Mouse (Mus musculus) mouse trophoblast stem cell (cell line): ENCODE data around the gene Ndufa13.

ENCODE experiments used
- in situ Hi-C, 2 experiments: fragments of 300-500 bp; cut with MseI, MboI; formaldehyde crosslinking; loops; 2 replicates in 1 of 2; 3 replicates in 1 of 2; pipeline ENCODE4 v1.15.1; 2025

Gene Ndufa13

GRCm38 (mm10) chr8:69907106-69907505 is 4.7 kb upstream of the Ndufa13 start:
- in situ Hi-C loops = no loop called here

DNA sequence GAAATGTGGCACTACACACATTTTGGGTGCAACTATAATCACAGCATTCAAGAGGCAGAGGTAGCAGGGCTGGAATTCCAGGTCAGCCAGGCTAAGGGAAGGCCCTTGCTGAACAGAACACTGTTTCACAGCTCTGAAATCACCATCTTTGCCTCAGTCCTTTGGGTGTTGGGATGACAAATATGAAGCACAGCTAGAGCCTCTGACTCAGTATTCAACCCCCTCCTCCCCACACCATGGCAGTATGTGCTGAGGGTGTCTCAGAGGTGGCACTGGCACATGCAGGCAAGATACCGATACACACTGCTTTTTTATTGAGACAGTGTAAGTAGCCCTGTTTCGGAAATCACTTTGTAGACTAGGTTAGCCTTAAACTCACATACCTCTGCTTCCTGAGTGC is 3.9 kb upstream of the Ndufa13 start:
- in situ Hi-C loops = no loop called here

GRCm38 (mm10) chr8:69904096-69904495 is 1.7 kb upstream of the Ndufa13 start:
- in situ Hi-C loops = no loop called here

DNA sequence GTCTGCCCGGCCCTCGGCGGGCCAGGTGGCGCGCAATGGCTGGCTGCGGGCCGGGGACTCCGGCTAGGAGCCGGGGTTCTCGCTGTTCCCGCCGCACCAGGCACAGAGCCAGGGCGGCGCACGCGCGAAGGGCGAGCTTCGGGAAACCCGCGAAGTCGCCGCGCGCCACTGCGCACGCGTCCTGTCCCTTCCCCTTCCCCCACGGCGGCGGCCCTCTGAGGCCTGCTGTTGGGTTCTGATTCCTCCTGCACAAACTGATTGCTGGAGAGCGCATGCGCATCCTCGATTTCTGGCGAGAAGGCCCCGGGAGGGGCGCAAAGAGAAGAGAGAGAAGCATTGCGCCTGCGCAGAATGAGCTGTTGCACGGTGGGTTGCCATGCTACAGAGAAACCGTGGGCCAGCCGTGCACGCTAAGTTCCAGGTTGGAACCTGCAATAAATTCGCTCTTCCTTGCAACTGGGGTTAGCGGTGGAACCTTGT is 745 bp upstream of the Ndufa13 start:
- in situ Hi-C loops = no loop called here

GRCm38 (mm10) chr8:69901484-69902162 is 735 bp downstream of the Ndufa13 start:
- in situ Hi-C loops = no loop called here

DNA sequence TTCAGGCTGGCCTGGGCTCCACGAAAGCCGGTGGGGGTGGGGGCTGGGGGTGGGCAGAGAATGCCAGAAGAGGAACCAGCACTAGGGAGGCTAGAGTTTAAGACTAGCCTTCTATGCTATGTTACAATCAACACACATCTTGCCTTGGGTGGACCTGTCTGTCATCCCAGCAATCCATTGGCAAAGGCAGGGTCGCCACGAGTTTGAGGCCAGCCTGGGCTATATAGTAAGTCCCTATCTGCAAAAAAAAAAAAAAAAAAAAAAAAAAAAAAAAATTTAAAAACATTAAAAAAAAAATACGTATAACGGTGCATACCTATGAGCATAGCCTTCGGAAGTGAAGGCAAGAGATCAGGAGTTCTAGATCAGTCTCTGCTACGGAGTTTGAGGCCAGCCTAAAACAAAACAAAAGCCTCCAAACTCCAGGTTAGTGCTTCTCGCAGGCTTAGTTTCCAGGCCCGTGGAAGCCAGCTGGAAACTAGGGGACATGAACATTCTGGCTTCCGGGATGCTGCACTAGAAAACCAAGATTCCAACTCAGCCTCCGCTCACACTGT is 1.4 kb downstream of the Ndufa13 start:
- in situ Hi-C loops = no loop called here

DNA sequence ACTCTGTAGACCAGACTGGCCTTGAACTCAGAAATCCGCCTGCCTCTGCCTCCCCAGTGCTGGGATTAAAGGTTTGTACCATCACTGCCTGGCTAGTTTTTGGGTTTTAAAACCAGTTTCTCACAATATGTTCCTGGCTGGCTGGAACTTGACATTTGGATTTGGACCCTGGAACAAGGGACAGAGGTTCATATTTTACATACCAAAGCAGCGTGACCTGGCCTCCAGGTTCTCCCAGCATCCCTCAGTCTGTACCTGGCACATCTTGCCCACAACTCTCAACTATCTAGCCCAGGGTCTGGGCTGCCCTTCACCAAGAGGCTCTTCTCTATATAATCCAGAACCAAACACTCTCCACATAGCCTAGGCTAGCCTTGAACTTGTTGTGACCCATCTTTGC is 2.5 kb downstream of the Ndufa13 start:
- in situ Hi-C loops = no loop called here

GRCm38 (mm10) chr8:69897857-69898256 is 4.5 kb downstream of the Ndufa13 start:
- in situ Hi-C loops = no loop called here

DNA sequence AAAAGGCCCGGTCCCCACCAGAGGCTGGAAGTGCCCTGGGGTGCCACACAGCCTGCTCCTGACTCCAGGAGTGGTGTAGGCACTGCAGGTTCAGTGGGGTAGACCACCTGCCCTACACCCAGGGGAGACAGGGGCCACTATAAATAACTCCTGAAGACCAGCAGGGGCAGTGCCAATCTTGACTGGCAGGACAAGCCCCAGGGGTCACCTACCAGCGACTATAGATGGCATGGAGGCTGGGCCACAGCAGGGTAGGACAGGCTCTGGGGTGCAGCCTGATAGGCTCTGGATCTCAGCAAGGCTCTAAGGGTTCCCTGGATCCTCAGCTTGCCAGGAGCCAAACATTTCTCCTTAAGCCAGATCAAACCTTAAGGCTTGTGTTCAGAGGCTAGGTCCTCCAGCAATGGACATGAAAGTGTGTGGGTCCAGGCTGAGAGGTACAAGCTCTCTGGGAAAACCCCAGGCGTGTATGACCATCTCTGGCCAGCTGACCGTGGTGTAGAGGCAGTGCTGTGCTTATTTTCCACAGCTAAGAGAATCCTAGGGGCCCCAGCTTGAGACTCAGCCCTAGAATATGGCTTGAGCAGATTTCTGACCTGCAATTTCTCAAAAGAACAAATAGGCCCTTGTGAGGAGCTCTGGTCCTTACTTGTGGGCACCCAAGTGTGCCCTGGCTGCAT is 6.4 kb downstream of the Ndufa13 start:
- in situ Hi-C loops = no loop called here

DNA sequence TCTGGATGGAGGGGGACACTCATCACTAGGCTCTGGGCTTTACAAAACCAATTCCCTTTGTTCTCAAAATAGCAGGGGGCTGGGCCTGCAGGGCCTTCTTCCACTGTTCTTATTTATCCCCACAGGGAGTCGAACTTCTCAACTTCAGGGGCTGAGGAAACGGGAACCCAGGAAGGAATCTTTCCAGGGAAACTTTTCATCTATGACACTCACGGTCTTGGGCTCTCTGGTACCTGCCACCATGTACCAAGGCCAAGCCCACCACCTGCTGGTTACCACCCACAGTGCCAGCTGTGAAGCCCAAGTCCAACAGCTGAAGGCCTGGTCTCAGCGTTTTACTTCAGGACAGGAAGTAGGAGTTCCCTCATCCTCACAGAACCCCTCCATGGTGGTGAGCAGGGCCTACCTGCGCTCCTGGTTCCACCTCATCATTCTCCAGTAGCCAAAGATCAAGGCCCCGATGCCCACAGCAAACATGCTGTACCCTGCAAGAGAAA is 7.5 kb downstream of the Ndufa13 start:
- in situ Hi-C loops = no loop called here

DNA sequence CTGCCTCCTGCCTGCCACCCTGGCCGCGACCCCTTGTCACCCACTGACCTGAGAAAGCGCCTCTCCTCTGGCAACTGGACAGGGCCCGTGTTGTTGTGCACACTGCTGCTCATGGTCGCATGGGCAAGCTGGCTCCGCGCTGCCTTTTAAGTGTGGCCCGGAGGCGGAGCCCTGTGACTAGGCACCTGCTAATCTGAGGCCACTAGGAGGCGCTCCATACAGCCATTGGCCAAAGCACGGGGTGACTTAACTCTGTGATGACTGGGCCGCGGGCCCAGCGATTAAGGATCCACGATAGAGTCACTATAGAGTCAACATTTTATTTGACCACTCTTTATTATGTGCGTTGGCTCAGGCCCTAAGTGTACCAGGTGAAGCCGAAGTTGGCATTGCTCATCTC is 8.5 kb downstream of the Ndufa13 start:
- in situ Hi-C loops = no loop called here

DNA sequence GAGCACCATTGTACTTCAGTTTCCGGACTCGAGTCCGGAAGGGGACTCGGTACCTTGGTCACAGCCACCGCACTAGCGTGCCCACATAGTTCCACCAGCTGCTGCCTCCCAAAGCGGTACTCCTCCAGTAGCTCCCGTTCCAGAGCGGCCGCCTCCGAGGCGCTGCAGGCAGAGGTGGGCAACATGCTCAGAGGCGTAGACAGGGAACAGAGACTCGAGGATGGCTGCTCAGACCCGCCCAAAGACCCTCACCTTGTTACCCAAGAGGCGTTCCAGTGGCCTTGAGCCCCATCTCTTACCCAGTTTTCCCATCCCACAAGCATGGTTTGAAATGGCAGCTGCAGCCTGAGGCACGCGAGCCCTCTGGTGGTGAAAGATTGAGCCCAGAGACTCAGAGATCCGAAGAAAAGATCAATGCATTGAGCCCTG is 11.5 kb downstream of the Ndufa13 start:
- in situ Hi-C loops = no loop called here

GRCm38 (mm10) chr8:69888902-69889301 is 13.5 kb downstream of the Ndufa13 start:
- in situ Hi-C loops = no loop called here

- in situ Hi-C loops = no loop called here
Measured at GRCm38 (mm10) chr8:69888244-69888866, 14.0 kb downstream of the Ndufa13 start.

DNA sequence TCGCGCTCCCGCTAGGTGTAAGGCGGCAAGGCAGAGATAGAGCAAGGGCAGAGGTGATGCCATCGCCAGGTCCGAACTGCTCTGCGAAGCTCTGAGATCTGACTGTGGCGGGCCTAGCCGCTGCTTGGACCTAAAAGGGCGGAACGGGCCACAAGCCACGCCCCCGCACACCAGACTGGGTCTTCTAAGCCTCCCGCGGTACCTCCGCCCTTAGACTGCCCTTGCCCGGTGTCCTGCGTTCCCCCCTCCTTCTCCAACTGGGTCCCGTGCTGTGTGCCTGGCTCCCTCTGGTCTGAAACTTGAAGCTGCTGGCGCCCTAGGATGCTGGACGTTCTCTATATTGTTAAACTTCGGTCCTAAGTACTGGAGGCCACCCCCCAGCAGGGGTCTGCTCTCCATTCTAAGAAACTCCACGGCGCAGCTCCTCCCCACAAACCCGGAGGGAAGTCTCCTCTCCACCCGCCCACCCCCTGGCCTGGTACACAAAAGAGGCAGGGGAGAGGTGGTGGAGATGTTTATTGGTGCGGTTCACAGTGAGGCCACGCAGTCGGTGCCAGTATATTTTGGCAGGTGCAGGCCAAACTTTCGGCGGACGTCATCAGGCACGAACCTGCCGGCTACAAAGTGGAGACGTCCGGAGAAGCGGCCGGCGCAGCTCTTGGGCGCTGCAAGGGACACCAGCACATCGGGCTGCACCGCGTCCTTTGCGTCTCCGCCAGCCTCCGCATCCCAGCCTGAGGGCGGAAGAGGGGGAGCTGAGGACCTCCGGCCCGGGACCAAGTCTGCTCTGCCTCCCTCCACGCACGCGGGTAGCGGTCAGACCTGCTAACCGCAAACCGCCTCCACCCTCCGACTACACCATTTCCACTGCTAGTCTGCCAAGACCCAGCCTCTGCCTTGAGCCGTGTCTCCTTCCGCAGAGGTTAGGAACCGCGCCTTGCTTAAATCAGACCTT is 14.8 kb downstream of the Ndufa13 start, which contains the start of gene Cilp2:
Gene Cilp2, minus strand, starts transcription at position 399 of the 955 bp plus-strand sequence.
- in situ Hi-C loops = no loop called here

- in situ Hi-C loops = no loop called here
Measured at GRCm38 (mm10) chr8:69884141-69884540, 18.2 kb downstream of the Ndufa13 start.

- in situ Hi-C loops = no loop called here
Measured at GRCm38 (mm10) chr8:69882833-69883600, 19.3 kb downstream of the Ndufa13 start.

DNA sequence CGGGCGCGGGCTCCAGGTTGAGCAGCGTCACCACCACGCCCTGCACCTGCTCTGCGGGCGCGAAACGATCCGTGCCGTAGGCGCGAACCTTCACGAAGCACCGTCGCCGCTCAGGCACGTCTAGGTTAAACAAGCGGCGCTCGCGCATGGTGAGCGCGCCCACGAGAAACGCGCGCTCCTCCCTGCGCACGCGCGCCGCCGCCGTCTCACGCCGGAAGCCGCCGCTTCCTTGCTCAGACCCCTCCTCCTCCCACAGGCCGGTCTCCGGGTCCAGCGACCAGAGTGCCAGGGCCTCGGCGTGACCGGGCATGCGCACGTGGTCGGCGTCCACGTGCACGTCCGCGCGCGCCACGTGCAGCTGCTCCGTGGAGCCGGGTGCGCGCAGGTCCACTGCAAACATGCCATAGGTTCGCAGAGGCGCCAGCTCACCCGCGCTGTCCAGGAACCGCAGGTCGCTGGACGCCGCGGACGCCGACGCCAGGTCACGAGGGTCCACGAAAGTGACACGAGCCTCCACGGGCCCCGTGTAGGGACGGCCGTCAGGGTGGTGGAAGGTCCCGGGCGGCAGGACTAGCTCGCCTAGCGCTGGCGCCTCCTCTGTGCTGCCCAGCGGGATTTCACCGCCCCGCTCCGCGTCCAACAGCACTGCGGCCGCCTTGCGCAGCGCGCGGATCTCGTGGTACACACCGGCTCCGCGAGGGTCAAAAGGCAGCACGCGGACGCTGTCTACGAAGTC is 20.2 kb downstream of the Ndufa13 start:
- in situ Hi-C loops = no loop called here

DNA sequence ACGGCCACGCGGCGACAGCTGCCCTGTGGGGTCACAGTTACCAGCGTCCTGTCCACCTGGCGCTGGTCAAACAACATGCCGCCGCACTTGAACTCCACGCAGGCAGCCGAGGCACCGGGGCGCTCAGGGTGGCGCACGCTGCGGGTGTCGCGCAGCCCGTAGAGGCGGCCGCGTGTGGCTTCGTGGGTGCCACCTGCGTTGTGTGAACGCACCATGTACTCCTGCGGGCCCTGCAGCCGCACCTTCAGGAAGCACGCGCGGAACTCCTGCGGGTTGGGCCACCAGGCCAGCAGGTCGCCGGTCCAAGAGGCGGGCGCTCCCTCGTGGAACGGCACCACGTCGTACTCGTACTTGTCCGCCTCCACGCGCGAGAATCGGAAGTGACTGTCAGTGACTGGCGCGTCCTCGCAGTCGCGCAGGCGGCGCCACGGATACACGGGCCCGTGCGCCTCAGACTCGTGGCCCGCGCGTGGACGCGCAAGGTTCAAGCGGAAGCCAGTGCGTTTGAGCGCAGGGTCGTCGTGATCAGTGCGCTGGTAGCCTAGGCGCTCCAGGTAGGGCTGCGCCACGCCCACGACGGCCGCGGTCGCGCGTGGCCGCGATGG is 21.0 kb downstream of the Ndufa13 start:
- in situ Hi-C loops = no loop called here
